Mouse (Mus musculus) stomach, postnatal 0 days (tissue): ENCODE measurements around the gene Synpo2l.

ENCODE experiments used
- CTCF ChIP-seq: IDR thresholded peaks from 2 replicates; pipeline ENCODE4 v1.5.1; 2016; ENCODE audit warnings: antibody characterized with exemption, low read depth, mild to moderate bottlenecking, moderate library complexity
- EP300 ChIP-seq: optimal IDR thresholded peaks from 2 replicates; pipeline ENCODE3; 2016; ENCODE audit warnings: antibody characterized with exemption

- TF ChIP-seq CTCF, result no peak
- no peak for TF ChIP-seq EP300
Measured at GRCm38 (mm10) chr14:20708239-20708638, 40.1 kb upstream of the Synpo2l start.
